Mouse (Mus musculus) thymus, adult 18-20 months (tissue): ENCODE measurements around the gene Foxp2.

Experiments
- DNase-seq, 2 experiments: peaks; one replicate each; pipeline ENCODE4 v3.0.0; 2022; ENCODE audit warnings: mixed read lengths in 2 of 2

Foxp2 gene

DNA sequence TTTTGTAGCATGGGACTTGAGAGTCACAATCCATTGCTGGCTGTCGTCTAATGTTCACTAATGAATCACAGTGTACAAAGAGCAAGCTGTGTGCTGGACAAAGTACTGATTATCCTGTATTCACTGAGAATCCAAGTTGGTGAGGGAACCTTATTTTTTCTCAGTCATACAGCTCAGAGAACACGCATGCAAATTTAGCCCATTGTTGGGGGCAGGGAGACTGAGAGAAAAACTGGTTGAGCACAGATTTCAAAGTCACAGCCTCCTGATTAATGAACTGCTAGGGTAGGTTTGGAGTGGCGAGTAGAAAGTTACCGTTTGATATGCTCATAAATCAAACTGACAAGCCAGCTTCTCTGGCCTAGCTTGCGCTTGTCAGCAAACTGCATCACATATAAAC, 477.1 kb downstream of the Foxp2 start:
- DNase-seq = no peak

DNA sequence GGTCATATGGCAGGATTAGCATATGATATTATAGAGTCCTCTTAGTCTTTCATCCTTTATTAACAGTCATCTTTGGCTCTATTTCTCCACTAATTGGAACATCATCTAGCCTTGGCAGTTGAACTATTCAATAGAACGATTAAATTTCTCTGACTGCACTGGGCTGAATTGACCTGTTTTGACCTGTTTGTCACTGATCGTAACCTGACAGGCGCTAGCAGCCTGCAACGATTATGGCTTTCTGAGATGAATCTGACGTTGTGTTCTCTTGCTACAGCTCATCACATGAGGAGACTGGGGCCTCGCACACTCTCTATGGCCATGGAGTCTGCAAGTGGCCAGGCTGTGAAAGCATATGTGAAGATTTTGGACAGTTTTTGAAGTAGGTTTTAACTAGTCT, 495.3 kb downstream of the Foxp2 start:
- DNase-seq = no peak

- no peak for DNase-seq
Measured at GRCm38 (mm10) chr6:15397485-15397884, 496.3 kb downstream of the Foxp2 start.

DNA sequence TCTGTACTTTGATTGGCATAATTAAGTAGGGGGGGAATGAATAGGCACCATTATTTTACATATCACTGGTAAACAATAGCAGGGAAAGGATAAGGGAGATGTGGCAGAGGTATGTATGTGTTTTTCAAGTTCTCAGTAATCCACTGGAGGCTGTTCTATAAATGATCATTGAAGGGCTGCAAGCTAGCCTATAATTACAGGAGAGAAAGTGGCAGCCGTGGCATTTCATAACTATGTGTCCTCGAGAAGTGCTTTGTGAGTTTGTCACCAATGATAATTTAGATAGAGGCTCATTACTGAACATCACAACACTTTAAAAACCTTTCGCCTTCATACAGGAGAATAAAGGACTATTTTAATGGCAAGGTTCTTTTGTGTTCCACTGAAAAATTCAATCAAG, 500.0 kb downstream of the Foxp2 start:
- DNase-seq = no peak

- DNase-seq = no peak
Measured at GRCm38 (mm10) chr6:15402026-15402425, 500.9 kb downstream of the Foxp2 start.

- no peak for DNase-seq
Measured at GRCm38 (mm10) chr6:15415099-15415498, 514.0 kb downstream of the Foxp2 start.

- DNase-seq = no peak
Measured at GRCm38 (mm10) chr6:15459701-15460100, 558.6 kb downstream of the Foxp2 start.

- no peak for DNase-seq
Measured at GRCm38 (mm10) chr6:15463390-15463789, 562.2 kb downstream of the Foxp2 start.

DNA sequence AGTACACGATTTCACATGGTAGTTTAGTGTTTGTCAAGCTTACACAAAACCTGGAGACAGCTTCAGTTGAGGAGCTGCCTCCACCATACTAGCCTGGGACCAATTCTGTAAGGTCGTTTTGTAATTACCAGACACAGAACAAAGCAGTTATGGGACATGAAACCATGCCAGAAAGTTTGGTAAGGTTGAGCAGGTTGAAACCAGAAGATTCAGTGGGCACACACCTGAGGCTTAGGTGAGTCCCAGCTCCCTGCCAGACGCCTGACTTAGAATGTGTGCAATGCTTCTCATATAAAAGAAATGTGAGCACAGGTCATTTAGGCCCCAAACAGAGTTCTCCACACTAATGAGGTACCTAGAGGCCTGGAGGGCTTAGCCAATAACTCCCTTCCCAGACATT, 564.3 kb downstream of the Foxp2 start:
- DNase-seq = no peak

DNA sequence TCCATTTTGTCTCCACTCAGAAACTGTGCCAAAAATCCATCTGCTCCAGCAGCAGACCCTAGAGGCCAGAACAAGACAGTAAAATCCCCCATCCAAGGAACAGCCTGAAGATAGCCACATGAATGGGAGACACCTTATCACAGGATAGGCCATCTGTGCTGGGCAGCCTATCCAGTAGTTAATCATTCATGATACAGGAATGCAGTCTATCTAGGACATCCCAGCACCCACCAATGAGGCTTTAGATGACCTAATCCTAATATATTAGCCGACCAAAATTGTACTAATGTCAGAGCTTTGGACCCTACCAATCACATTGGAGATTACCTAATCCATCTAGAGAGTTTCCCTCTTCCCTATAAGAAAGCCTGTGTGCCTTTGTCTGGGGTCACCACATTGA, 565.5 kb downstream of the Foxp2 start:
- no peak for DNase-seq

DNA sequence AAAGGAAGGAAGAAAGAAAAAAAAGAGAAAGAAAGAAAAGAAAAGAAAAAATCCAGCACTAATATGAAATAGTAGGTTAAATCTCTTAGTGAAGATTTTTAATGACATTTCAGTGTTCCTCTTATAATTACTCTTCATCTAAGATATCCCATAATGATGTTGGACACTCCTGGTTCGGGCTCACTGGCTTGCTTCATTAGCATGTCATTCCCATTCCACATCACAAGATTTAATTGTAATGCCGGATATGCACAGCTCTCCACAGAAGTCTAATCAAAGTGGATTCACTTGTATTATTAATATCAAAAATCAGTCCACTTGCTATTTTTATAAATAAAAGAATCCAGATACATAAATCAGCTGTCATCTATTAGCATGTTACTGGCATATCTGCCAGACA, 585.8 kb downstream of the Foxp2 start:
- DNase-seq = no peak
